Mouse (Mus musculus): ENCODE data around the gene Tent5c. TPM values are rescaled to one million over a fixed set of nuclear protein-coding genes. Genes with fewer than 3 reads are reported as not detected.

Gene Tent5c
- polyA plus RNA-seq, 1 experiment from 2014 or later, result 3.2 TPM

GRCm38 (mm10) chr3:100521626-100522025, 32.5 kb upstream of the Tent5c start:
- Histone ChIP-seq H3K27ac (no peak overlapping the region), H3K4me3 (replicated peaks; ENCODE audit: low read length) (no peak overlapping the region), H3K4me1 (replicated peaks; ENCODE audit: control insufficient read depth, insufficient read depth, low read length) (no peaks in the 10 kb centered on the region), H3K36me3 (replicated peaks; ENCODE audit: control insufficient read depth, insufficient read depth) (no peaks in the 10 kb centered on the region), H3K4me2 (replicated peaks) (no peak overlapping the region), H3K9me3 (ENCODE audit: control insufficient read depth, low read length) (no peaks in the 10 kb centered on the region), H3K27me3 (ENCODE audit: control insufficient read depth, insufficient read depth, low read length) (no peaks in the 10 kb centered on the region), H3K9ac (no peak overlapping the region)
- DNase-seq (ENCODE audit: low spot score) (no peak), ATAC-seq (ENCODE audit: low FRiP score) (no peak)
- WGBS, result 44% methylated on average over 1 of the region's 1 CpGs

GRCm38 (mm10) chr3:100515754-100516141, 26.6 kb upstream of the Tent5c start:
- Histone ChIP-seq H3K9ac (no peak overlapping the region), H3K4me2 (replicated peaks) (no peak overlapping the region), H3K27me3 (ENCODE audit: control insufficient read depth, insufficient read depth, low read length) (no peaks in the 10 kb centered on the region), H3K4me3 (replicated peaks; ENCODE audit: low read length) (no peak overlapping the region), H3K27ac (no peak overlapping the region), H3K4me1 (replicated peaks; ENCODE audit: control insufficient read depth, insufficient read depth, low read length) (no peaks in the 10 kb centered on the region), H3K9me3 (ENCODE audit: control insufficient read depth, low read length) (no peaks in the 10 kb centered on the region), H3K36me3 (replicated peaks; ENCODE audit: control insufficient read depth, insufficient read depth) (no peaks in the 10 kb centered on the region)
- DNase-seq (ENCODE audit: low spot score) (no peak), ATAC-seq (ENCODE audit: low FRiP score) (no peak)
- 89% methylated on average over 5 of the region's 5 CpGs for WGBS

GRCm38 (mm10) chr3:100515093-100515753, 26.1 kb upstream of the Tent5c start:
- Histone ChIP-seq H3K4me1 (replicated peaks; ENCODE audit: control insufficient read depth, insufficient read depth, low read length) (no peaks in the 10 kb centered on the region), H3K4me3 (replicated peaks; ENCODE audit: low read length) (no peak overlapping the region), H3K9me3 (ENCODE audit: control insufficient read depth, low read length) (no peaks in the 10 kb centered on the region), H3K27ac (no peak overlapping the region), H3K4me2 (replicated peaks) (no peak overlapping the region), H3K9ac (no peak overlapping the region), H3K36me3 (replicated peaks; ENCODE audit: control insufficient read depth, insufficient read depth) (no peaks in the 10 kb centered on the region), H3K27me3 (ENCODE audit: control insufficient read depth, insufficient read depth, low read length) (no peaks in the 10 kb centered on the region)
- 74% methylated on average over 8 of the region's 8 CpGs for WGBS
- DNase-seq (ENCODE audit: low spot score) (no peak), ATAC-seq (ENCODE audit: low FRiP score) (no peak)

- no peak overlapping the region for H3K4me2 ChIP-seq (replicated peaks)
- ATAC-seq (ENCODE audit: low FRiP score) (no peak), DNase-seq (ENCODE audit: low spot score) (no peak)
- 89% methylated on average over 4 of the region's 4 CpGs for WGBS
- H3K27me3 ChIP-seq (ENCODE audit: control insufficient read depth, insufficient read depth, low read length), result no peaks in the 10 kb centered on the region
- no peak overlapping the region for H3K27ac ChIP-seq
- no peaks in the 10 kb centered on the region for H3K36me3 ChIP-seq (replicated peaks; ENCODE audit: control insufficient read depth, insufficient read depth)
- H3K4me3 ChIP-seq (replicated peaks; ENCODE audit: low read length), result no peak overlapping the region
- H3K9me3 ChIP-seq (ENCODE audit: control insufficient read depth, low read length), result no peaks in the 10 kb centered on the region
- no peaks in the 10 kb centered on the region for H3K4me1 ChIP-seq (replicated peaks; ENCODE audit: control insufficient read depth, insufficient read depth, low read length)
- no peak overlapping the region for H3K9ac ChIP-seq
These were observed 18.1 kb upstream of the Tent5c start for GRCm38 (mm10) chr3:100507174-100507573.

GRCm38 (mm10) chr3:100506715-100507114, 17.6 kb upstream of the Tent5c start:
- 95% methylated on average over 2 of the region's 2 CpGs for WGBS
- no peak for ATAC-seq (ENCODE audit: low FRiP score)
- no peak overlapping the region for H3K4me2 ChIP-seq (replicated peaks)

GRCm38 (mm10) chr3:100503882-100504281, 14.8 kb upstream of the Tent5c start:
- H3K4me1 ChIP-seq (replicated peaks; ENCODE audit: control insufficient read depth, insufficient read depth, low read length), result no peaks in the 10 kb centered on the region
- ATAC-seq (ENCODE audit: low FRiP score) (no peak), DNase-seq (ENCODE audit: low spot score) (no peak)
- no peaks in the 10 kb centered on the region for H3K27me3 ChIP-seq (ENCODE audit: control insufficient read depth, insufficient read depth, low read length)
- WGBS, result 83% methylated on average over 6 of the region's 6 CpGs
- no peaks in the 10 kb centered on the region for H3K36me3 ChIP-seq (replicated peaks; ENCODE audit: control insufficient read depth, insufficient read depth)
- H3K4me2 ChIP-seq (replicated peaks), result no peak overlapping the region
- no peak overlapping the region for H3K27ac ChIP-seq
- H3K4me3 ChIP-seq (replicated peaks; ENCODE audit: low read length), result no peak overlapping the region
- H3K9ac ChIP-seq, result no peak overlapping the region
- H3K9me3 ChIP-seq (ENCODE audit: control insufficient read depth, low read length), result no peaks in the 10 kb centered on the region

More at GRCm38 (mm10) chr3:100506715-100507114, 17.6 kb upstream of the Tent5c start:
- no peak overlapping the region for H3K27ac ChIP-seq
- no peaks in the 10 kb centered on the region for H3K36me3 ChIP-seq (replicated peaks; ENCODE audit: control insufficient read depth, insufficient read depth)
- no peak for DNase-seq (ENCODE audit: low spot score)
- H3K4me3 ChIP-seq (replicated peaks; ENCODE audit: low read length), result no peak overlapping the region
- no peaks in the 10 kb centered on the region for H3K9me3 ChIP-seq (ENCODE audit: control insufficient read depth, low read length)
- no peak overlapping the region for H3K9ac ChIP-seq
- H3K27me3 ChIP-seq (ENCODE audit: control insufficient read depth, insufficient read depth, low read length), result no peaks in the 10 kb centered on the region
- H3K4me1 ChIP-seq (replicated peaks; ENCODE audit: control insufficient read depth, insufficient read depth, low read length), result no peaks in the 10 kb centered on the region

GRCm38 (mm10) chr3:100502516-100502915, 13.4 kb upstream of the Tent5c start:
- H3K4me1 ChIP-seq (replicated peaks; ENCODE audit: control insufficient read depth, insufficient read depth, low read length), result no peaks in the 10 kb centered on the region
- no peaks in the 10 kb centered on the region for H3K9me3 ChIP-seq (ENCODE audit: control insufficient read depth, low read length)
- no peak overlapping the region for H3K4me2 ChIP-seq (replicated peaks)
- H3K36me3 ChIP-seq (replicated peaks; ENCODE audit: control insufficient read depth, insufficient read depth), result no peaks in the 10 kb centered on the region
- no peak overlapping the region for H3K4me3 ChIP-seq (replicated peaks; ENCODE audit: low read length)
- DNase-seq (ENCODE audit: low spot score) (no peak), ATAC-seq (ENCODE audit: low FRiP score) (no peak)
- WGBS, result 94% methylated on average over 6 of the region's 6 CpGs
- no peaks in the 10 kb centered on the region for H3K27me3 ChIP-seq (ENCODE audit: control insufficient read depth, insufficient read depth, low read length)
- no peak overlapping the region for H3K27ac ChIP-seq
- no peak overlapping the region for H3K9ac ChIP-seq

GRCm38 (mm10) chr3:100501899-100502298, 12.8 kb upstream of the Tent5c start:
- Histone ChIP-seq H3K4me2 (replicated peaks) (no peak overlapping the region), H3K9ac (no peak overlapping the region), H3K9me3 (ENCODE audit: control insufficient read depth, low read length) (no peaks in the 10 kb centered on the region), H3K36me3 (replicated peaks; ENCODE audit: control insufficient read depth, insufficient read depth) (no peaks in the 10 kb centered on the region), H3K4me3 (replicated peaks; ENCODE audit: low read length) (no peak overlapping the region), H3K27me3 (ENCODE audit: control insufficient read depth, insufficient read depth, low read length) (no peaks in the 10 kb centered on the region), H3K4me1 (replicated peaks; ENCODE audit: control insufficient read depth, insufficient read depth, low read length) (no peaks in the 10 kb centered on the region), H3K27ac (no peak overlapping the region)
- no peak for ATAC-seq (ENCODE audit: low FRiP score)
- DNase-seq (ENCODE audit: low spot score), result no peak

GRCm38 (mm10) chr3:100496081-100496480, 7.0 kb upstream of the Tent5c start:
- H3K36me3 ChIP-seq (replicated peaks; ENCODE audit: control insufficient read depth, insufficient read depth), result no peaks in the 10 kb centered on the region
- 74% methylated on average over 3 of the region's 3 CpGs for WGBS
- no peaks in the 10 kb centered on the region for H3K4me1 ChIP-seq (replicated peaks; ENCODE audit: control insufficient read depth, insufficient read depth, low read length)
- no peak overlapping the region for H3K4me2 ChIP-seq (replicated peaks)
- H3K9ac ChIP-seq, result no peak overlapping the region
- ATAC-seq (ENCODE audit: low FRiP score) (no peak), DNase-seq (ENCODE audit: low spot score) (no peak)
- H3K4me3 ChIP-seq (replicated peaks; ENCODE audit: low read length), result no peak overlapping the region
- no peak overlapping the region for H3K27ac ChIP-seq
- no peaks in the 10 kb centered on the region for H3K9me3 ChIP-seq (ENCODE audit: control insufficient read depth, low read length)
- no peaks in the 10 kb centered on the region for H3K27me3 ChIP-seq (ENCODE audit: control insufficient read depth, insufficient read depth, low read length)

- no peak overlapping the region for H3K4me2 ChIP-seq (replicated peaks)
- 0 out of 2 replicates have a peak, but pooled peaks cover under 1% of the 10 kb centered on the region for H3K27me3 ChIP-seq (ENCODE audit: control insufficient read depth, insufficient read depth, low read length)
- 90% methylated on average over 16 of the region's 16 CpGs for WGBS
- DNase-seq (ENCODE audit: low spot score) (no peak), ATAC-seq (ENCODE audit: low FRiP score) (no peak)
- no peaks in the 10 kb centered on the region for H3K9me3 ChIP-seq (ENCODE audit: control insufficient read depth, low read length)
- H3K36me3 ChIP-seq (replicated peaks; ENCODE audit: control insufficient read depth, insufficient read depth), result no peaks in the 10 kb centered on the region
- H3K4me1 ChIP-seq (replicated peaks; ENCODE audit: control insufficient read depth, insufficient read depth, low read length), result no peaks in the 10 kb centered on the region
- H3K4me3 ChIP-seq (replicated peaks; ENCODE audit: low read length), result no peak overlapping the region
- no peak overlapping the region for H3K9ac ChIP-seq
- H3K27ac ChIP-seq, result no peak overlapping the region
These were observed 6.3 kb upstream of the Tent5c start for GRCm38 (mm10) chr3:100495456-100495855.
